Mouse (Mus musculus): ENCODE measurements around the gene Chsy1. TPM values are rescaled to one million over a fixed set of nuclear protein-coding genes. Genes with fewer than 3 reads are reported as not detected.

The Chsy1 gene
- polyA plus RNA-seq (2021; fragmentation: Nextera tagmentation): 2.9 and 5.7 TPM in 2 replicates
- long read RNA-seq, experiment 1, partial matches to known transcripts: 0 of 6 reads
- long read RNA-seq, experiment 1, other reads (novel, unspliced or antisense): 6 of 6 reads
- long read RNA-seq, experiment 2, partial matches to known transcripts: 0 of 4 reads
- long read RNA-seq, experiment 2, other reads (novel, unspliced or antisense): 4 of 4 reads

GRCm38 (mm10) chr7:66108961-66109854 is at the start of gene Chsy1:
TSS of gene Chsy1 (plus strand) at chr7:66109515.

GRCm38 (mm10) chr7:66079364-66080230 is 29.7 kb upstream of the Chsy1 start, which contains the start of gene Selenos:
TSS of gene Selenos (plus strand) at chr7:66079649.

Other genes with a start within 250 kb of the Chsy1 start
- gene Pcsk6, start 247.8 kb upstream of the Chsy1 start, polyA plus RNA-seq (2021; fragmentation: Nextera tagmentation): 3.9 and 4.6 TPM in 2 replicates
- not detected in 2 replicates for gene Gm45213, start 65.9 kb upstream of the Chsy1 start, polyA plus RNA-seq (2021; fragmentation: Nextera tagmentation)
- 65.5 and 66.5 TPM in 2 replicates for gene Snrpa1, start 50.5 kb upstream of the Chsy1 start, polyA plus RNA-seq (2021; fragmentation: Nextera tagmentation)
- gene Selenos, start 29.9 kb upstream of the Chsy1 start, polyA plus RNA-seq (2021; fragmentation: Nextera tagmentation): 102 and 117 TPM in 2 replicates

All from layer of hippocampus, adult 6 months (tissue).